Mouse (Mus musculus) liver, adult 2 months (tissue): ENCODE results near the gene Bud31.

ENCODE experiments used
- CTCF ChIP-seq: fragments of 200-500 bp; IDR thresholded peaks from 2 replicates; pipeline ENCODE4 v1.5.1; 2011; ENCODE audit warnings: low read depth, low read length, control low read depth
- POLR2A ChIP-seq: fragments of 200-500 bp; IDR thresholded peaks from 2 replicates; pipeline ENCODE4 v1.6.1; 2011; ENCODE audit warnings: low read length, control low read depth; ENCODE audit not compliant: insufficient read depth; ENCODE audit errors: extremely low read depth

- TF ChIP-seq POLR2A (peak; percentile 65; the same call in 1 of the 2 replicates), CTCF (no peak)
Measured at GRCm38 (mm10) chr5:145190875-145191798, 51.0 kb downstream of the Bud31 start.
